Mouse (Mus musculus): ENCODE measurements around the gene Dlg2. TPM values are rescaled to one million over a fixed set of nuclear protein-coding genes. Genes with fewer than 3 reads are reported as not detected.

Dlg2 gene
- polyA plus RNA-seq, 1 experiment from 2014 or later = 4.1 TPM

GRCm38 (mm10) chr7:91877804-91878203 lies 1401.3 kb downstream of the Dlg2 start:
- Histone ChIP-seq H3K9ac (no peak overlapping the region), H3K36me3 (no peaks in the 10 kb centered on the region), H3K9me3 (no peaks in the 10 kb centered on the region), H3K4me3 (replicated peaks) (no peak overlapping the region), H3K4me2 (no peak overlapping the region), H3K4me1 (no peaks in the 10 kb centered on the region), H3K27me3 (replicated peaks) (no peaks in the 10 kb centered on the region), H3K27ac (no peak overlapping the region)
- WGBS = 86% methylated on average over 2 of the region's 2 CpGs
- no peak for ATAC-seq (ENCODE audit: insufficient read depth, low FRiP score, low read depth)

DNA sequence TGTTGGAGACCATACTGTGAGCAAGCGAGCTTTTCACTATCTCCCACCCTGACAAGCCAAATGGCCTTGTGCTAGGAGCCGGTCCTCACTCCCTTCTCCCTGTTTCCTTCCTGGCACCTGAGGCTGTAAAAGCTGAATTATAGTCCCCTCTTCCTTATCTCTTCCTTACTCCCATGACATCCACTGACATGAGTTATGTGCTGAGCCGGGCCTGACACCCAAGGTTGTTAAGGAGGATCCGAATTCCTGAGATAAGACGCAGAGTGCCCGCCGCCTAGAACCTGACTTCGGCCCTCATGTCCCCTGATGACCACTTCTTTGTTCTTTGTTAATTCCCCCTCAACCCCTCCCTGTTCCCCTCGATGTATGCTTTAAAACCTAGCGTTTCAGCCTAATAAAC lies 1409.9 kb downstream of the Dlg2 start:
- Histone ChIP-seq H3K27ac (no peak overlapping the region), H3K9me3 (no peaks in the 10 kb centered on the region), H3K9ac (no peak overlapping the region), H3K36me3 (no peaks in the 10 kb centered on the region), H3K4me2 (no peak overlapping the region), H3K4me1 (no peaks in the 10 kb centered on the region), H3K4me3 (replicated peaks) (no peak overlapping the region), H3K27me3 (replicated peaks) (no peaks in the 10 kb centered on the region)
- 66% methylated on average over 10 of the region's 10 CpGs for WGBS
- no peak for ATAC-seq (ENCODE audit: insufficient read depth, low FRiP score, low read depth)

DNA sequence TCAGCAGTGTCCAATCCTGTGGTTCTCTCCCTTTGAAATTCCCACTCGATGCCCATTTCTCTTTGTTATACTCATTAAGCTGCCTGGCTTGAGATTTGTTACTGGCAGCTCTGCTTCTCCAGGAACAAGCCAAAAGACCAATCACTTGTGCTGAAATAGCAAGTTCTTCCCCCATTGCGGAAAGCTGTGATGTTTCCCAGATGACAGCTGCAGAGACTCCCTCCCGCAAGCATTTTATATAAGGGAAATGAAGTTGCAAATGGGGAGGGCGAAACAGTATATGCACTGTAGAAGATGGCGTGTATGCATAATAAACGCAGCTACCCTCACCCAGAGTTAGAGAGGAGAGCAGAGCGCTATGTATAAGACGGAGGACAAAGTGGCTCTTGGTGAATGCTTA lies 1417.5 kb downstream of the Dlg2 start:
- Histone ChIP-seq H3K9me3 (no peaks in the 10 kb centered on the region), H3K9ac (no peak overlapping the region), H3K27ac (no peak overlapping the region), H3K4me2 (no peak overlapping the region), H3K4me1 (no peaks in the 10 kb centered on the region), H3K36me3 (no peaks in the 10 kb centered on the region), H3K27me3 (replicated peaks) (no peaks in the 10 kb centered on the region), H3K4me3 (replicated peaks) (no peak overlapping the region)
- ATAC-seq (ENCODE audit: insufficient read depth, low FRiP score, low read depth) = no peak
- 67% methylated on average over 8 of the region's 8 CpGs for WGBS

DNA sequence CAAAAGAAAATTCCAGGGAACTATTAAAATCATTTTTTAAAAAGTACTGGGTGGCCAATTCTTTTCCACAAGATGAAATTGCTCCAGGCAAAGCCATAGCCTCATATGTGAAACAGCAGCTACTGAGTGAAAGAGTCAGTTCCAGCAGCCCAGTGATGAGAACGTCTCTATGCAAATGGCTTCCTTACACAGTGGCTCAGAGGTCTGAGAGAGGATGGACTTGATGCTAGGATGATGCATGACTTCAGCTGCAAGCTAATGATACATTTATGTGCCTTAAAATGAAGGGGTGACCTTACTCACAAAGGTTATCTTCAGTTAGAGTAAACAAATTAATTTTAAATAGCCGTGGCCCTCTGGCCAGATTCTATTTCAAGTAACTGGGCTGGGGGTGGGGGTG lies 1420.5 kb downstream of the Dlg2 start:
- H3K4me3 ChIP-seq (replicated peaks) = no peak overlapping the region
- no peak overlapping the region for H3K9ac ChIP-seq
- H3K9me3 ChIP-seq = no peaks in the 10 kb centered on the region
- 13% methylated on average over 2 of the region's 2 CpGs for WGBS
- ATAC-seq (ENCODE audit: insufficient read depth, low FRiP score, low read depth) = no peak
- no peaks in the 10 kb centered on the region for H3K27me3 ChIP-seq (replicated peaks)
- no peak overlapping the region for H3K27ac ChIP-seq
- no peaks in the 10 kb centered on the region for H3K4me1 ChIP-seq
- no peaks in the 10 kb centered on the region for H3K36me3 ChIP-seq
- H3K4me2 ChIP-seq = no peak overlapping the region

DNA sequence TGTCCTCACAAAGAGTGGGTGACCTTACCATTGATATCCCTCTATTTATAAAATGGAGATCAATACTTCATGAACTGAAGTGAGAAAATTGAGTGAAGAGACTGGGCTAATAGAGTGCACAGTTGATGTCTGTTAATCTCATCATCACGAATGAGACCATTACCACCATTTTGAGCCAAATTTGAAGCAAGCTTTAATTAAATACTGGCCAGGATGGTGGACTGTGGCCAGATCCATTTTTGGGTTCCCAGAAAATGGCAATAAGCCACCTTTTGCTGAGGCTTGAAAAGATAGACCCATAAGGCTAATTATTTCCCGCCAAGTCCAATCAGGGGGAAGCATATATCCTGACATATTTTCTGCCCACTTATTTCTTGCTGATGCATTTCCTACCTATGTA lies 1421.0 kb downstream of the Dlg2 start:
- Histone ChIP-seq H3K4me1 (no peaks in the 10 kb centered on the region), H3K27me3 (replicated peaks) (no peaks in the 10 kb centered on the region), H3K4me3 (replicated peaks) (no peak overlapping the region), H3K9me3 (no peaks in the 10 kb centered on the region), H3K36me3 (no peaks in the 10 kb centered on the region), H3K4me2 (no peak overlapping the region), H3K9ac (no peak overlapping the region), H3K27ac (no peak overlapping the region)
- 72% methylated on average over 2 of the region's 2 CpGs for WGBS
- ATAC-seq (ENCODE audit: insufficient read depth, low FRiP score, low read depth) = no peak

DNA sequence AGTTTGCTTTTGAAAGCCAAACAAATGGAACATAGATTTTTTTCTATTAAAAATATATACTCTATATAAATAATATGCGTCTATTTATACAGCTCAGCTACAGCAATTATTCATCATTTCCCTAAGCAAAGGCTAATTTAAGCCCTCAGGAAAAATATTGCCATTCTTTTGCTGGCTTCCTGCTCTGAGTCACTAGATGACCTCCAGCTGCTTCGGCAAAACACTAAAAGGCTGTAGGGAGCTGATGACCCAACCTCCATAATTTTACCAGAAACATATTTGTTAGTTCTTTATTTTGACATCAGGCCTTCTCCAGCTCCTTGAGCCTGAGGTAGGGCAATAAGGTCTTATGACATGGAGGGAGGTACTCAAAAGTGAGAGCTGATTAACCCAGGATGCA lies 1426.0 kb downstream of the Dlg2 start:
- H3K36me3 ChIP-seq = no peaks in the 10 kb centered on the region
- H3K4me1 ChIP-seq = no peaks in the 10 kb centered on the region
- no peak overlapping the region for H3K9ac ChIP-seq
- no peak overlapping the region for H3K27ac ChIP-seq
- H3K4me2 ChIP-seq = no peak overlapping the region
- ATAC-seq (ENCODE audit: insufficient read depth, low FRiP score, low read depth) = no peak
- WGBS = 33% methylated on average over 2 of the region's 2 CpGs
- no peak overlapping the region for H3K4me3 ChIP-seq (replicated peaks)
- H3K27me3 ChIP-seq (replicated peaks) = no peaks in the 10 kb centered on the region
- H3K9me3 ChIP-seq = no peaks in the 10 kb centered on the region

DNA sequence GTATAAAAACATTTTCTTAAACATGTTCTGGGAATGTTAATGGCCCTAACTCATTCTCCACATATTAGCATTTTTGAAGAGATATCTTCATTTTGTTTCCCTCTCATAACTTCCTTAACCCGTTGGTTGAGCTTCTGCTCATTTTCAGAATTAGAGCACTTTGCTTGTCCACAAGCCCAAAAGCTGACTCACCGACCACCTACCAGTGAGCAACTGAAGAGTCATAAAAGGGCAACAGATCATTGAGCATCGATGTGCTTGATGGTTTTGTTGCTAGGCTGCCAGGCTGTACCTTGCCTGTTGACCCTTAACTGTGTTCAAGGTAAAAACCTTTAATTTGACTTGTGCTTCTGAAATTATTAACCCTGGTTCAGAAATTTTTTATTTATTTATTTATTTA lies 1440.3 kb downstream of the Dlg2 start:
- Histone ChIP-seq H3K4me3 (replicated peaks) (no peak overlapping the region), H3K4me1 (no peaks in the 10 kb centered on the region), H3K9ac (no peak overlapping the region), H3K27ac (no peak overlapping the region), H3K4me2 (no peak overlapping the region), H3K36me3 (no peaks in the 10 kb centered on the region), H3K27me3 (replicated peaks) (no peaks in the 10 kb centered on the region), H3K9me3 (no peaks in the 10 kb centered on the region)
- 77% methylated on average over 3 of the region's 3 CpGs for WGBS
- ATAC-seq (ENCODE audit: insufficient read depth, low FRiP score, low read depth) = no peak

DNA sequence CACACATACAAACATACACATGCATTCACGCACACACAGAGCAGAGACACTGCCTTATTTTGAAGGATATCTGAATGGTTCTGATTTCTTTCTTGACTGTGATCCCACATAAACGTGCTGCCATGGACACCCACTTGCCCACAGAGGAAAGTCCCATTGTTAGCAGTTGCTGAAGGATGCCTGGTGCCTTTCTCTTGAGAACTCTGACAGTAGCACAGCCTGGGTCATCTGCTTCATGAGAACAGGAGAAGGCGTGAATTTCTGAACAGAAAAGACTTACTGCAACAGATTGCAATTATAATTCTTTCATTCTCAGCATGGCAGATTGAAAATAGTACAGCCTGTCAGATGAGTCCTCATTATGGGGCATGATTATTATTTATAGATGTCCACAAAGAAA lies 1442.6 kb downstream of the Dlg2 start:
- Histone ChIP-seq H3K27me3 (replicated peaks) (no peaks in the 10 kb centered on the region), H3K9ac (no peak overlapping the region), H3K27ac (no peak overlapping the region), H3K4me2 (no peak overlapping the region), H3K4me1 (no peaks in the 10 kb centered on the region), H3K36me3 (no peaks in the 10 kb centered on the region), H3K9me3 (no peaks in the 10 kb centered on the region), H3K4me3 (replicated peaks) (no peak overlapping the region)
- no peak for ATAC-seq (ENCODE audit: insufficient read depth, low FRiP score, low read depth)
- 76% methylated on average over 3 of the region's 3 CpGs for WGBS

- no peaks in the 10 kb centered on the region for H3K4me1 ChIP-seq
- no peaks in the 10 kb centered on the region for H3K36me3 ChIP-seq
- no peak overlapping the region for H3K4me2 ChIP-seq
- no peaks in the 10 kb centered on the region for H3K9me3 ChIP-seq
- WGBS = 78% methylated on average over 3 of the region's 3 CpGs
- no peak overlapping the region for H3K4me3 ChIP-seq (replicated peaks)
- no peak overlapping the region for H3K27ac ChIP-seq
- no peak for ATAC-seq (ENCODE audit: insufficient read depth, low FRiP score, low read depth)
- H3K27me3 ChIP-seq (replicated peaks) = no peaks in the 10 kb centered on the region
- no peak overlapping the region for H3K9ac ChIP-seq
Measured at GRCm38 (mm10) chr7:91919738-91920137, 1443.3 kb downstream of the Dlg2 start.

DNA sequence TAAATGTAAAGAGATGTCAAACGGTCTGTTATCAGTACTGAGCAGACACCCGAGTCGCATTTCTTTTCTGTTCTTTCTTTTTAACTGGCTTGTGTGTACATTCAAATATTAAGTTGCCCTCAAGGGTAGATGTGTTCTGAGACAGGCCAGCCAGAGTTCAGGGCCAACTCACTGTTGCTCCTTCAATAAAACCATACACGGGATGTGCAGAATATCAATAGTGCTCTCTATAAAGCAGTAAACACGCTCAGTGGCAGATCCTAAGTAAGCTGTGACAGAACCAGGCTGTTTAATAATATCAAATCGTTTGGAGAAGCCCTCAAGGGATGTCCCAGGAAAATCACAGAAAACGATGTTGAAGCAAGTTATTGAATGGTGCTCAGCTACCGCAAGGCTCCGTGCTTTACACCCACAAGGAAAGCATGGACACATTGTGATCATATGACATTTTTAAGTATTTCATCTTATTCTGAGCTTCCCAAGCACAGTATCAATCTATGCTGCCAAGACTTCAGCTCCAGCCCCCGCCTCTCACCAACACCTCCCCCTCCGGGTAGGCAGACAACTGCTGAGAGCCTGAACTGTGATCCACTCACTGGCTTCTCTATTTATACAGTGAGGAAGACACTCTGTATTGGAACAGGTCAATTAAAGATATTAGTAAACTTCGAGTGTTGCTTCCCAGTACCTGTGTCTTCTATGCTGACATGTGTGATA lies 1458.6 kb downstream of the Dlg2 start:
- H3K4me1 ChIP-seq = no peaks in the 10 kb centered on the region
- no peak overlapping the region for H3K4me3 ChIP-seq (replicated peaks)
- WGBS = 50% methylated on average over 12 of the region's 12 CpGs

DNA sequence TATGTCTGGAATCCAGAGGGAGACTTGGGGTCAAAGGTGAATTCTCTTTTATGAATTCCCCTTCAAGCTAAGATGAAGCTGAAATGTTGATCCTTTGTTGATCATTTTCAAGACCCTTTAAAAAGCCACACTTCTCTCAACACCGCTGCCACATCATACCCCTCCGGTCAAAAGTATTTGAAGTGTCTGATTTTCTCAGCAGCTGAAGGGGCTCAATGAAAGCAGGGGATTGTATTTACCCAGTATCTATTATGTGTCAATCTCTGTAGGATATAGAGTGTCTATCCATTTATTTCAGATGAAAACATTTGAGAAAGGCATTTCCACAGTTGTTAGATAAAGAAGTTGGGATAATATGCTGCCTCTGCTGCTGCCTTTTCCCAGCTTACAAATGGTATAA lies 1459.7 kb downstream of the Dlg2 start:
- Histone ChIP-seq H3K4me2 (no peak overlapping the region), H3K27me3 (replicated peaks) (no peaks in the 10 kb centered on the region), H3K9me3 (no peaks in the 10 kb centered on the region), H3K9ac (no peak overlapping the region), H3K4me3 (replicated peaks) (no peak overlapping the region), H3K27ac (no peak overlapping the region), H3K4me1 (no peaks in the 10 kb centered on the region), H3K36me3 (no peaks in the 10 kb centered on the region)
- WGBS = 58% methylated on average over 2 of the region's 2 CpGs
- no peak for ATAC-seq (ENCODE audit: insufficient read depth, low FRiP score, low read depth)

More for the DNA sequence above, 1458.6 kb downstream of the Dlg2 start:
- no peak for ATAC-seq (ENCODE audit: insufficient read depth, low FRiP score, low read depth)
- Histone ChIP-seq H3K4me2 (no peak overlapping the region), H3K9ac (no peak overlapping the region), H3K36me3 (no peaks in the 10 kb centered on the region), H3K27me3 (replicated peaks) (no peaks in the 10 kb centered on the region), H3K9me3 (no peaks in the 10 kb centered on the region), H3K27ac (no peak overlapping the region)

GRCm38 (mm10) chr7:91943224-91943623 lies 1466.8 kb downstream of the Dlg2 start:
- H3K36me3 ChIP-seq = no peaks in the 10 kb centered on the region
- no peaks in the 10 kb centered on the region for H3K27me3 ChIP-seq (replicated peaks)
- H3K4me1 ChIP-seq = no peaks in the 10 kb centered on the region
- no peak overlapping the region for H3K4me2 ChIP-seq
- no peak for ATAC-seq (ENCODE audit: insufficient read depth, low FRiP score, low read depth)
- no peak overlapping the region for H3K9ac ChIP-seq
- H3K9me3 ChIP-seq = no peaks in the 10 kb centered on the region
- H3K27ac ChIP-seq = no peak overlapping the region
- 83% methylated on average over 1 of the region's 1 CpGs for WGBS
- H3K4me3 ChIP-seq (replicated peaks) = no peak overlapping the region

- no peak overlapping the region for H3K4me3 ChIP-seq (replicated peaks)
- H3K4me1 ChIP-seq = no peaks in the 10 kb centered on the region
- H3K9me3 ChIP-seq = no peaks in the 10 kb centered on the region
- H3K4me2 ChIP-seq = no peak overlapping the region
- no peaks in the 10 kb centered on the region for H3K27me3 ChIP-seq (replicated peaks)
- H3K36me3 ChIP-seq = no peaks in the 10 kb centered on the region
- H3K27ac ChIP-seq = no peak overlapping the region
- no peak overlapping the region for H3K9ac ChIP-seq
- no peak for ATAC-seq (ENCODE audit: insufficient read depth, low FRiP score, low read depth)
- 100% methylated on average over 1 of the region's 1 CpGs for WGBS
Measured at GRCm38 (mm10) chr7:91955584-91955983, 1479.1 kb downstream of the Dlg2 start.
